Mouse (Mus musculus): ENCODE results near the gene Scgn.

- no peak for TF ChIP-seq EP300 (IDR thresholded peaks at IDR 0.05; ENCODE audit: low read depth)
- TF ChIP-seq CTCF (IDR thresholded peaks at IDR 0.05; ENCODE audit: low read depth) = no peak
Observed at GRCm38 (mm10) chr13:23911335-23911734, 79.7 kb downstream of the Scgn start.
